Mouse (Mus musculus) gastrocnemius, postnatal 36 days (tissue): ENCODE results near the gene Wdr89. TPM values are rescaled to one million over a fixed set of nuclear protein-coding genes. Genes with fewer than 3 reads are reported as not detected.
"Not testable (repeated sequence)": the region's sequence is repeated elsewhere in the genome, so short reads cannot be mapped to it uniquely, and the experiment has no call there.

Experiments
- DNase-seq, 2 experiments: peaks; one replicate each; pipeline ENCODE4 v3.0.0; 2022
- intact Hi-C: fragments of 180-260 bp; cut with DNase I; formaldehyde crosslinking; loops from one replicate; pipeline ENCODE4 v1.15.1; 2025
- long read RNA-seq, 2 experiments: library from polyadenylated mRNA; stranded (forward); transcript quantifications; one replicate each; pipeline ENCODE4 v2.0.0; 2021
- total RNA-seq, 2 experiments: library from RNA; stranded (reverse); gene quantifications; 2 replicates each; pipeline ENCODE4 v1.2.3; 2021

Gene Wdr89
- total RNA-seq = 1 to 10 TPM; 1.6 to 2.0 TPM
- long read RNA-seq, experiment 1, partial matches to known transcripts = 0 of 10 reads
- long read RNA-seq, experiment 1, other reads (novel, unspliced or antisense) = 10 of 10 reads
- long read RNA-seq, experiment 2, partial matches to known transcripts = 0 of 22 reads
- long read RNA-seq, experiment 2, other reads (novel, unspliced or antisense) = 21 of 22 reads

GRCm38 (mm10) chr12:75669258-75670106 is at the start of gene Wdr89:
Wdr89 (minus strand) TSS chr12:75669537.
- intact Hi-C loops = no loop called here
- DNase-seq = peak; percentile 95 to 99

- DNase-seq = no peak
Measured at GRCm38 (mm10) chr12:75713596-75713995, 44.3 kb upstream of the Wdr89 start.

GRCm38 (mm10) chr12:75712905-75713304 is 43.6 kb upstream of the Wdr89 start:
- DNase-seq, intact Hi-C loops: not testable (repeated sequence)

More at GRCm38 (mm10) chr12:75713596-75713995, 44.3 kb upstream of the Wdr89 start:
- intact Hi-C loops = no loop called here

- DNase-seq = no peak
- intact Hi-C loops = no loop called here
Measured at GRCm38 (mm10) chr12:75710596-75711376, 41.4 kb upstream of the Wdr89 start.

- no peak for DNase-seq
- intact Hi-C loops = no loop called here
Measured at GRCm38 (mm10) chr12:75709506-75709905, 40.2 kb upstream of the Wdr89 start.

- no peak for DNase-seq
- intact Hi-C loops = no loop called here
Measured at GRCm38 (mm10) chr12:75706670-75707069, 37.3 kb upstream of the Wdr89 start.

GRCm38 (mm10) chr12:75702739-75703122 is 33.4 kb upstream of the Wdr89 start:
- DNase-seq = no peak
- intact Hi-C loops = no loop called here

GRCm38 (mm10) chr12:75702084-75702738 is 32.9 kb upstream of the Wdr89 start:
- peak in 1 of 2 experiments; percentile 44 for DNase-seq

GRCm38 (mm10) chr12:75701173-75702083 is 32.1 kb upstream of the Wdr89 start:
- peak; percentile 17 to 21 for DNase-seq
- intact Hi-C loops = no loop called here

More at GRCm38 (mm10) chr12:75702084-75702738, 32.9 kb upstream of the Wdr89 start:
- intact Hi-C loops = no loop called here

- no peak for DNase-seq
- intact Hi-C loops = no loop called here
Measured at GRCm38 (mm10) chr12:75698692-75699091, 29.4 kb upstream of the Wdr89 start.

GRCm38 (mm10) chr12:75695845-75696244 is 26.5 kb upstream of the Wdr89 start:
- intact Hi-C loops, DNase-seq: not testable (repeated sequence)

GRCm38 (mm10) chr12:75689003-75689402 is 19.7 kb upstream of the Wdr89 start:
- intact Hi-C loops = no loop called here
- DNase-seq = no peak

- intact Hi-C loops = no loop called here
- no peak for DNase-seq
Measured at GRCm38 (mm10) chr12:75687314-75687713, 18.0 kb upstream of the Wdr89 start.

- DNase-seq, intact Hi-C loops: not testable (repeated sequence)
Measured at GRCm38 (mm10) chr12:75684026-75684425, 14.7 kb upstream of the Wdr89 start.

GRCm38 (mm10) chr12:75683598-75683997 is 14.3 kb upstream of the Wdr89 start:
- intact Hi-C loops = no loop called here
- DNase-seq = no peak

GRCm38 (mm10) chr12:75682842-75683241 is 13.5 kb upstream of the Wdr89 start:
- intact Hi-C loops = no loop called here
- DNase-seq = no peak

GRCm38 (mm10) chr12:75681101-75681500 is 11.8 kb upstream of the Wdr89 start:
- DNase-seq = no peak
- intact Hi-C loops = no loop called here

GRCm38 (mm10) chr12:75678393-75678792 is 9.1 kb upstream of the Wdr89 start:
- intact Hi-C loops = no loop called here
- DNase-seq = no peak

GRCm38 (mm10) chr12:75672630-75673029 is 3.3 kb upstream of the Wdr89 start:
- DNase-seq = no peak
- intact Hi-C loops = no loop called here
